Mouse (Mus musculus): ENCODE measurements around the gene Tctn3.

DNA sequence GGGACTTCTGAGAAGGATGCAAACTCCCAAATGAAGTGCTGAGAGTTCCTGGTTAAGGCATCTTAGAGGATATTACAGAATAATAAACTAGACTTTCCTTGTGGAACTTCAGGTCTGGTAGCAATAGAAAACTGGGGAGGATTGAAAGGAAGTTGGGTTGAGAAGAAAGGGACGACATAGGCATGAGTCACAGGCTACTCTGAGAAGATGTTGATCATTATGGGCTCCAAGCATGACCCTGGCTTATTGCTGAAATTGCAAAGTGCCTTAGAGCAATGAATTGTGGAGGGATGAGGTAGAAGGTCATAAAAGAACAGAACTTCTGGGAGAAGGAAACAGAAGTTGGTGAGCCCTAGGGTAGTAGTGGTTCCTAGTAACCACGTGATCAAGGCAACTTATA lies 28.8 kb upstream of the Tctn3 start:
- TF ChIP-seq CTCF (IDR thresholded peaks at IDR 0.05; ENCODE audit: control insufficient read depth, insufficient read depth, insufficient replicate concordance, low read depth, low read length), result no peak
- no peak for TF ChIP-seq POLR2A (IDR thresholded peaks at IDR 0.05; ENCODE audit: control insufficient read depth, low read depth, low read length)

All from testis, adult 2 months (tissue).